Mouse (Mus musculus): ENCODE results near the gene Vmp1.

Gene Vmp1

GRCm38 (mm10) chr11:86583990-86584897, 99.4 kb downstream of the Vmp1 start:
- DNase-seq (ENCODE audit: low spot score): no peak

GRCm38 (mm10) chr11:86583313-86583825, 100.3 kb downstream of the Vmp1 start:
- DNase-seq (ENCODE audit: low spot score): no peak

GRCm38 (mm10) chr11:86582543-86583260, 100.9 kb downstream of the Vmp1 start:
- DNase-seq (ENCODE audit: low spot score): no peak

GRCm38 (mm10) chr11:86581943-86582542, 101.6 kb downstream of the Vmp1 start:
- no peak for DNase-seq (ENCODE audit: low spot score)

GRCm38 (mm10) chr11:86581250-86581753, 102.3 kb downstream of the Vmp1 start:
- DNase-seq (ENCODE audit: low spot score): no peak

- DNase-seq (ENCODE audit: low spot score): no peak
These were observed 103.1 kb downstream of the Vmp1 start for GRCm38 (mm10) chr11:86580319-86581113.

- no peak for DNase-seq (ENCODE audit: low spot score)
These were observed 103.8 kb downstream of the Vmp1 start for GRCm38 (mm10) chr11:86579731-86580318.

- DNase-seq (ENCODE audit: low spot score): no peak
These were observed 104.6 kb downstream of the Vmp1 start for GRCm38 (mm10) chr11:86578809-86579730.

GRCm38 (mm10) chr11:86578106-86578808, 105.4 kb downstream of the Vmp1 start:
- no peak for DNase-seq (ENCODE audit: low spot score)

- no peak for DNase-seq (ENCODE audit: low spot score)
These were observed 106.4 kb downstream of the Vmp1 start for GRCm38 (mm10) chr11:86577231-86577630.

GRCm38 (mm10) chr11:86575632-86576378, 107.8 kb downstream of the Vmp1 start:
- no peak for DNase-seq (ENCODE audit: low spot score)

- no peak for DNase-seq (ENCODE audit: low spot score)
These were observed 109.2 kb downstream of the Vmp1 start for GRCm38 (mm10) chr11:86574408-86574807.

GRCm38 (mm10) chr11:86573646-86574231, 109.9 kb downstream of the Vmp1 start:
- DNase-seq (ENCODE audit: low spot score): no peak

- no peak for DNase-seq (ENCODE audit: low spot score)
These were observed 111.0 kb downstream of the Vmp1 start for GRCm38 (mm10) chr11:86572623-86573022.

GRCm38 (mm10) chr11:86571871-86572270, 111.8 kb downstream of the Vmp1 start:
- no peak for DNase-seq (ENCODE audit: low spot score)

GRCm38 (mm10) chr11:86571047-86571855, 112.4 kb downstream of the Vmp1 start:
- no peak for DNase-seq (ENCODE audit: low spot score)

- no peak for DNase-seq (ENCODE audit: low spot score)
These were observed 113.3 kb downstream of the Vmp1 start for GRCm38 (mm10) chr11:86570261-86570746.
